Mouse (Mus musculus) kidney, postnatal 0 days (tissue): ENCODE results near the gene Pou3f1. TPM values are rescaled to one million over a fixed set of nuclear protein-coding genes. Genes with fewer than 3 reads are reported as not detected.

Experiments
- ATAC-seq: fragments of 200-750 bp; cut with Nextera tagmentation; replicated peaks from 2 replicates; pipeline ENCODE4 v1.8.0; 2017; ENCODE audit warnings: low read depth, moderate number of reproducible peaks, moderate TSS enrichment, moderate library complexity; ENCODE audit not compliant: low FRiP score
- DNase-seq: peaks from one replicate; pipeline ENCODE4 v3.0.0-alpha.2; 2016; ENCODE audit warnings: low spot score
- H3K27ac ChIP-seq: fragments of 300-500 bp; sonication (generic); 2 replicates; pipeline ENCODE4 v1.5.1; 2014; ENCODE audit warnings: mild to moderate bottlenecking
- H3K27me3 ChIP-seq: fragments of 300-500 bp; sonication (generic); 2 replicates; pipeline ENCODE4 v1.6.1; 2014; ENCODE audit warnings: low read length, mixed read lengths; ENCODE audit not compliant: insufficient read depth
- H3K36me3 ChIP-seq: fragments of 300-500 bp; sonication (generic); 2 replicates; pipeline ENCODE4 v1.6.1; 2014; ENCODE audit warnings: low read length, mixed read lengths; ENCODE audit not compliant: insufficient read depth
- H3K4me1 ChIP-seq: fragments of 300-500 bp; sonication (generic); replicated peaks from 2 replicates; pipeline ENCODE4 v1.6.1; 2014; ENCODE audit warnings: antibody characterized with exemption, low read length, mixed read lengths; ENCODE audit not compliant: insufficient read depth
- H3K4me2 ChIP-seq: fragments of 300-500 bp; sonication (generic); 2 replicates; pipeline ENCODE4 v1.6.1; 2014; ENCODE audit warnings: mild to moderate bottlenecking, low read length, moderate library complexity, mixed read lengths
- H3K4me3 ChIP-seq: fragments of 300-500 bp; sonication (generic); replicated peaks from 2 replicates; pipeline ENCODE4 v1.5.1; 2014; ENCODE audit warnings: low read depth, low read length
- H3K9ac ChIP-seq: fragments of 300-500 bp; sonication (generic); 2 replicates; pipeline ENCODE4 v1.6.1; 2014; ENCODE audit warnings: low read depth, low read length
- H3K9me3 ChIP-seq: fragments of 300-500 bp; sonication (generic); replicated peaks from 2 replicates; pipeline ENCODE4 v1.6.1; 2016; ENCODE audit warnings: low read length, inconsistent platforms, mixed read lengths
- CTCF ChIP-seq: IDR thresholded peaks from 2 replicates; pipeline ENCODE4 v1.5.1; 2016; ENCODE audit warnings: antibody characterized with exemption, low read depth, mild to moderate bottlenecking, moderate library complexity
- WGBS: fragments of 180-500 bp; shearing (Covaris S2); extraction: QIAGEN DNeasy Blood & Tissue Kit; methylation state at CpG from one replicate; pipeline ENCODE4 v1.1.7; 2014; 5-methylcytosine and 5-hydroxymethylcytosine counted together
- polyA plus RNA-seq: library from polyadenylated mRNA; unstranded; fragments of >200 nt; fragmentation: Nextera tagmentation; extraction: Ambion mirVana; gene quantifications from 2 replicates; pipeline ENCODE4 v1.2.1, GENCODE M21; 2015

The Pou3f1 gene
- polyA plus RNA-seq, 1 experiment from 2014 or later = 0.57 TPM

- DNase-seq (no peak), ATAC-seq (no peak)
- Histone ChIP-seq H3K9me3 (no peaks in the 10 kb centered on the region), H3K9ac (no peak overlapping the region), H3K4me1 (no peaks in the 10 kb centered on the region), H3K4me3 (no peak overlapping the region), H3K4me2 (no peak overlapping the region), H3K27me3 (no peaks in the 10 kb centered on the region), H3K27ac (no peak overlapping the region), H3K36me3 (peaks cover 36% of the 10 kb centered on the region)
- no peak for TF ChIP-seq CTCF
- WGBS = 87% methylated on average over 4 of the region's 4 CpGs
Measured at GRCm38 (mm10) chr4:124683474-124683873, 26.9 kb downstream of the Pou3f1 start.

DNA sequence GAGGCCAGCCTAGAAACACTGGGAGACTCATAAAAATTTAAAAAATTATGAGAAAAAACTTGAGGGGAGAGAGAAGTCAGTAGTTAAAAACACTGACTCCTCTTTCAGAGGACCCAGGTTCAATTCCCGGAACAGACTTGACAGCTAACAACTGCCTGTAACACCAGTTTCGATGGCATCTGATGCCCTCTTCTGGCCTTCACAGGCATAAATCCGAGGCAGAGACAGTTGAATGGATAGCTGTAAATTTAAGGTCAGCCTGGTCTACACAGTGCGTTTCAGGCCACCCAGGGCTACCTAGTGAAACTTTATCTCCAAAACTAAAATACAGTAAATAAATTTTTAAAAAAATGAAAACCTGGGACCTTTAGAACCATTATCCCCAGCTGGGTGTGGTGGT lies 28.4 kb downstream of the Pou3f1 start:
- Histone ChIP-seq H3K27ac (no peak overlapping the region), H3K4me1 (no peaks in the 10 kb centered on the region), H3K4me3 (no peak overlapping the region), H3K4me2 (no peak overlapping the region), H3K36me3 (peaks cover 30% of the 10 kb centered on the region), H3K27me3 (no peaks in the 10 kb centered on the region), H3K9ac (no peak overlapping the region), H3K9me3 (no peaks in the 10 kb centered on the region)
- DNase-seq (no peak), ATAC-seq (no peak)
- WGBS = 38% methylated on average over 4 of the region's 4 CpGs
- peak; percentile 42; the same call in 1 of the 2 replicates for TF ChIP-seq CTCF

DNA sequence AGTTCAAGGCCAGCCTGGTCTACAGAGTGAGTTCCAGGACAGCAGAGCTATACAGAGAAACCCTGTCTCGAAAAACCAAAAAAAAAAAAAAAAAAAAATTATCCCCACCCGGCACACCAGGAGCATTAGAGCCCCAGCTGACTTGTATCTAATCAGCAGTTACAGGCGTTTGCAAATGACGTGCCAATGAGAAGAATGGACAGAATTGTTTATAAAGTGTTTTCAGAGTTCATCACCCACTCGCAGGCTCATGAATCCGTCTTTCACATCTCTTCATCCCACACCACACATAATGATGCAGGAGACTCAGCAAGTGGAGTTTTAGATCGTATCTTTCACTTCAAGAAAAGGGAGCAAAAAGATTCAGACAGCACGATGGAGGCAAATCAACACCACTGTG lies 28.8 kb downstream of the Pou3f1 start:
- WGBS = 55% methylated on average over 8 of the region's 8 CpGs
- no peak overlapping the region for H3K27ac ChIP-seq
- DNase-seq (no peak), ATAC-seq (no peak)
- H3K36me3 ChIP-seq = peaks cover 26% of the 10 kb centered on the region
- TF ChIP-seq CTCF = no peak
- no peak overlapping the region for H3K4me2 ChIP-seq
- H3K9ac ChIP-seq = no peak overlapping the region
- no peaks in the 10 kb centered on the region for H3K4me1 ChIP-seq
- H3K27me3 ChIP-seq = no peaks in the 10 kb centered on the region
- H3K4me3 ChIP-seq = no peak overlapping the region
- H3K9me3 ChIP-seq = no peaks in the 10 kb centered on the region

GRCm38 (mm10) chr4:124685897-124686402 lies 29.3 kb downstream of the Pou3f1 start:
- no peak for ATAC-seq

GRCm38 (mm10) chr4:124691455-124691854 lies 34.8 kb downstream of the Pou3f1 start:
- no peaks in the 10 kb centered on the region for H3K36me3 ChIP-seq
- no peak for TF ChIP-seq CTCF
- H3K27me3 ChIP-seq = no peaks in the 10 kb centered on the region
- ATAC-seq (no peak), DNase-seq (no peak)
- H3K9me3 ChIP-seq = no peaks in the 10 kb centered on the region
- H3K4me1 ChIP-seq = 0 out of 2 replicates have a peak, but pooled peaks cover 5% of the 10 kb centered on the region
- H3K27ac ChIP-seq = no peak overlapping the region
- no peak overlapping the region for H3K4me3 ChIP-seq
- 85% methylated on average over 8 of the region's 8 CpGs for WGBS
- H3K4me2 ChIP-seq = no peak overlapping the region
- no peak overlapping the region for H3K9ac ChIP-seq

More at GRCm38 (mm10) chr4:124685897-124686402, 29.3 kb downstream of the Pou3f1 start:
- Histone ChIP-seq H3K4me1 (no peaks in the 10 kb centered on the region), H3K36me3 (peaks cover 21% of the 10 kb centered on the region), H3K27ac (no peak overlapping the region; the same call in 1 of the 2 replicates), H3K9me3 (no peaks in the 10 kb centered on the region), H3K27me3 (no peaks in the 10 kb centered on the region), H3K4me3 (no peak overlapping the region), H3K9ac (0 out of 2 replicates have a peak overlapping the region, but pooled peaks have one; percentile 40), H3K4me2 (no peak overlapping the region)
- WGBS = 63% methylated on average over 8 of the region's 8 CpGs
- no peak for TF ChIP-seq CTCF
- no peak for DNase-seq

DNA sequence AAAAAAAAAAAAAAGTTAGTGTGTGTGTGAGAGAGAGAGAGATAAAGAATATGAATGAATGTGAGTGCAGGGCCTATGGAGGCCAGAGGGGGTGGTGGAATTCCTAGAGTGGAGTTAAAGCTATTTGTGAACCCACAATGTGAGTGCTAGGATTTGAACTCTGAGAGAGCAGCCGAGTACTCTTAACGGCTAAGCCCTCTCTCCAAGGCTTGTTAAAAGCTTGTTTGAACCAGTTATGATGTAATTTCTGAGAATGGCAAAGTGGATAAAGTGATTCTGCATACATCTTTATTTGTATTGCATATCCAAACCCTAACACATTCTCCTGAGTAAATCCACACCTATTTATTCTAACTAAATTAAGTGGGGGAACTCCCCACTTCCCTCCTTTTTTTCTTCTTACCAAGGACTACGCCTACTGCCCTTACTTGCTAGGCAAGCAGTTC lies 35.8 kb downstream of the Pou3f1 start:
- H3K4me3 ChIP-seq = peak overlapping the region; percentile 74
- no peak for ATAC-seq
- H3K9ac ChIP-seq = peak overlapping the region; percentile 83
- no peak for TF ChIP-seq CTCF
- peak overlapping the region; percentile 77 for H3K4me2 ChIP-seq
- H3K36me3 ChIP-seq = no peaks in the 10 kb centered on the region
- H3K9me3 ChIP-seq = no peaks in the 10 kb centered on the region
- 0 out of 2 replicates have a peak, but pooled peaks cover 5% of the 10 kb centered on the region for H3K4me1 ChIP-seq
- H3K27me3 ChIP-seq = no peaks in the 10 kb centered on the region
- no peak overlapping the region for H3K27ac ChIP-seq
- DNase-seq = no peak
- 57% methylated on average over 3 of the region's 3 CpGs for WGBS
